Mouse (Mus musculus) CH12F3 (cell line): ENCODE measurements around the gene Gm498.

ENCODE experiments used
- in situ Hi-C: fragments of 300-500 bp; cut with MboI; formaldehyde crosslinking; loops from 2 replicates; pipeline ENCODE4 v1.14.3; 2020; ENCODE audit warnings: low sequenced_read_pairs

The Gm498 gene

DNA sequence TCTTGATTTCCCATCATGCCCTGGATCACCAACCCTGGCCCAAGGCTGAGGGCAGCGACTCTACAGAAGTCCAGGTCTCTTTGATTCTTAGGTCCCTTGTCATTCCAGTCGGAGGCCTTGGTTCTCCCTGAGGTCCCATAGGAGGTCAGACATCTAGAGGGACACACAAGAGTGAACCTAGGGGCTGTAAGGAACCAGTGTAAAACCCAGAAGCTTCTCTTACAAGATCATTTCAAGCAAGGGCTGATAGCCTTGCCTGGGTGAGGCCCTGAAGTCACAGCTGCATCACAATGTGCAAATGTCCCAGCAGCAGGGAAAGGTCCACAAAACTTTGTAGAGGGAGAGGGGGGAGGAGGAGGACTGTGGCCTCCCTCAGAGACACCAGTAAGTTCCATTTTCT lies at the start of gene Gm498:
Gene Gm498, plus strand, starts transcription at position 301 of the 400 bp plus-strand sequence.
- in situ Hi-C loops: no loop called here

DNA sequence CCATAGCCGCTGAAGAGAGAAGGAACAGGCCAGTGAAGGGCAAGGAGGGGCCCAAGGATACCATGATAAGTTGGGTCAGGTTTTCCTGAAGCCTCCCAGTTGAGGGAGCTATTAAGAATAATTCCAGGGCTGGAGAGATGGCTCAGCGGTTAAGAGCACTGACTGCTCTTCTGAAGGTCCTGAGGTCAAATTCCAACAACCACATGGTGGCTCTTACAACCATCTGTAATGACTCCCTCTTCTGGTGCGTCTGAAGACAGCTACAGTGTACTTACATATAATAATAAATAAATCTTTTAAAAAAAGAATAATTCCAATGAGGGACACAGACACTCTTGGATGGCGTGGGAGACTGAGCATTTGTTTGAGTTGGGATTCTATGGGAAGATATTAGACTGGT lies 47.4 kb upstream of the Gm498 start:
- in situ Hi-C loops: no loop called here

DNA sequence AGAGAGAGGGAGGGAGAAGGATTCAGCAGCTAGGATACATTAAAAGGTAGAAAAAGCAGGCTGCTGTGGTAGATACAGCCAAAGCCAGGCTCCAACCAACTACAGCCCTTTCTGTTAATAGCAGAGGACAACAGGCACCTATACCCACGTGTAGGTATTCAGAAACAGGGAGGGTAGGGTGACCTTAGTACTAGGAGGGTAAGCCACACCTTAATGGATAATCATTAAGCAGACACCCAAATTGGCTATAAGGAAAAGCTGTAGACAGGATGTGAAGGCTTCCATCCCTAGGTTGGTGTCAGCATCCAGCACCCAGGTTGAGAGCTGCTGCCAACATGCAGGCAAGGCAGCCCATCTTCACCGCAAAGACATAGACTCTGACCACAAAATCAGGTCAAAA lies 45.4 kb upstream of the Gm498 start:
- in situ Hi-C loops: no loop called here

DNA sequence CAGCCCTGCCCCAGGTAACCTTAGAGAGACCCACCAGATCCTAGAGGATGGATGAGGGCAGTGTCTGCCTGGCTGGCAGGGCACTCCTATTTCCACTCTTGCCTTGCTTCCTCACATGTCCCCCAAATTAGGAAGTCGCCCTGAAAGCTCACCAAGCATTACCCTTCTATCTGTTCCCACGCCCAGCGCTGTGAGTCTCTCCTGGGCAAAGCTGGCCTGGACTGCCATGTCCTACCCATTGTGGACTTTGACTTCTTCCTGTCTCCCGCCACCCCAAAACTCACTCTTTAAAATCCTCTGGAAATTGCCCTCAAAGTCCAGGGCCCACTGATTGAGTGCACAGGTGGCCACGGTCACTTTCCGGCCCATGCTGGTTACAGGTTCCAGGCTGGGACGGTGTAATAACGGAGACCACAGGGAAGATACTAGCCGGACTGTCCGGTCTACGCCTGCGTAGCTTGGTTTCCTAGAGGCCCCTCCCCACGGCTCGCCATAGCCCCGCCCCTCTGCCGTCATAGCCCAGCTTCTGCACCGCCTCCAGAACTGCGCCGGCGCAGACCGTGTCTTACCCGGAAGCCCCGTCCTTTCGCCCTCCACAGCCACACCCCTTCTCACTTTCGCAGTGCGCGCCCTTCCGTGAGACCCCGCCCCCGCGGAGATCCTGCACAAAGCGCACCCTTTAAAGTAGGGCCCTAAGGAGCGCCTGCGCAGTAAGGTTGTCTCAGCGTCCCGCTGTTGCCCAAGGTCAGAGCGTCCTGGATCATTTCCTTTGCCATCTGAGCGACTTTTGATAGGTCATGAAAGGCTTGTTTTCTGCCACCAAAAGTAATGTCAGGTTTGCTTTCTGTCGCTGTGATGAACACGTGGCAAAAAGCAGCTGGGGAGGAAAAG lies 44.0 kb upstream of the Gm498 start, which contains the start of the genes Nadsyn1 and Dhcr7:
Gene Nadsyn1, minus strand, starts transcription at position 475 of the 891 bp plus-strand sequence.
Gene Dhcr7, plus strand, starts transcription at position 771 of the 891 bp plus-strand sequence.
- in situ Hi-C loops: no loop called here

DNA sequence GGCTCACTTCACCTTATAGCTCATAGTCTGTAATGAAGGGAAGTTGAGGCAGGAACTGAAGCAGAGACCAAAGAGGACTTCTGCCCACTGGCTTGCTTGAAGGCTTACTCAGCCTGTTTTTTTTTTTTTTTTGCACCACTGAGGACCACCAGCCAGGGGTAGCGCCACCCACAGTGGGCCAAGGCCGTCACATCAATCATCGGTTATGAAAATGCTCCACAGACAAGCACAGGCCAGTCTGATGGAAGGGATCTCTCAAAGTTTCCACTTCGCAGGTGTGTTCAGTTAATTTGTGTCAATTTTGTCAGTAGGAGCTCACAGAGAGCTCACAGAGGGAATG lies 43.4 kb upstream of the Gm498 start:
- in situ Hi-C loops: no loop called here

DNA sequence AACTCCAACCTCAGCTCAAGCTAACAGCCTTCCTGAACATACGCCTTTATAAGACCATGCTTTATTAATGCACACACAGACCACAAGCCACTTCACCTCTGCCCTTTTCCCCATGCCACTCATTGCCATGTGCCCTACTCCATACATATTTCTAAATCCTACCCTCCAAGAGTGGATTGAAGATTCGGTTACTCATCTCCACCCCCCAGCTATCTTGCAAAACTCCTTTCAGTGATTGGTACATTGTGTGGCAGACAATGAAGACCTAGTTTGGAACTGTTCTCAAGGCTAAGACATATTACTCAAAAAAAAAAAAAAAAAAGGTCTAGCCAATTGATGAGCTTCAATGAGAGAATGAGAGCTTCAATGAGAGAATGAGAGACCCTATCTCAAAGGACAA lies 39.7 kb upstream of the Gm498 start:
- in situ Hi-C loops: no loop called here

DNA sequence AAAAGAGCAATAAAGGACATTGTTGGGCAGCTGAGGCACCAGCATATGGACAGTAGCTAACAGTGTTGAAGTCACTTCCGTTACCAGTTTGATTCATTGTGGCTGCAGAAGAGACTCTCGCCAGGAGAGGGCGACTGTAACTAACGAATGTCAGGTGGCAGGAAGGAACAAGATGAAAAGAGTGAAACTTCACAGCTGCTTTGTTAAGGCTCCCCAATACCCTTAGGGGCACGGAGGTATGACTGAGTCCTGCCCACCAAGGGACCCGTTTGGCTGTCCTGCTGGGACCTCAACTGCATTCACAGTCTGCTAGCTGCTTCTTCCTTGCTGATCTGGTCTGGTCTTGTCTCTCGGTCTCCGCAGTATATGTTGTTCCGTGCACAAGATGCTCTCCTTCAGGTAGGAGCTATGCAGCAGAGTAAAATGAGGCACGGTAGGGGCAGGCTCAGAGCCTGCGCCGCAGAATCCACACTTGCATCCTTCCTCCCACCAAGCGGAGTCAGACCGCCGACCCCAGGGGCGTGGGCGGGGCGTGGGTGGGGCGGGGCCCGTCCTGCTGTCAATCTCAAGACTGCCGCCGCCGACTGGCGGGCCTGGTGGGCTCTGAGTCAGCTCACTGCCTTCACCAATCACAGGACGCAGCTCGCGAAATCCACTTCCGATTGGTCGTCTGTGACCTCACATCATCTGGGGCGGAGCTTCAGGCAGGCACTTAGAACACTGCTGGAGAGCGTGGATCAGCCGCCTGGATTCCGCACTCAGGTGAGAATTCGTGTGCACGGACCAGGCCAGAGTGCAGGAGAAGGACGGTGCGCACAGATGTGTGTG lies 36.9 kb upstream of the Gm498 start:
- in situ Hi-C loops: loop anchor here (10.0 kb wide), 1 partner anchor 75 kb away; no protein-coding TSS in a partner anchor

DNA sequence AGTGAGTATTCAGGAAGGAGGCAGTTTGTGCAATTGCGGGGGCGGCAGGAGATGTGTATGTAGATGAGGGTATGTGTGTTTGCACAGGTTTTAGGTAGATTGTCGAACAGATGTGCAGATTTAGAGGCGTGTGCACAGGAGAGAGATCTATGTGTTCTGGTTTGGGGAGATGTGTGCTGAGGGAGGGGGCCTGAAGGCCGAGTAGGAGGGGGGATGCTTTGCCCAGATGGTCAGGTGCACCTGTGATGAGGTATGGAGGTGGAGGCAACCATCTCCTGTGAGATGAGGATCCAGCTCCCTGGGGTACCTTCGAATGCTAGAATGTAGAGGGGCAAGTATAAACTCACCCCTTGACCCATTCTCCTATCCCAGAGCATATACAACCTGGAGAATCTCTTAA lies 36.2 kb upstream of the Gm498 start:
- in situ Hi-C loops: loop anchor here (10.0 kb wide), 1 partner anchor 74 kb away; no protein-coding TSS in a partner anchor

DNA sequence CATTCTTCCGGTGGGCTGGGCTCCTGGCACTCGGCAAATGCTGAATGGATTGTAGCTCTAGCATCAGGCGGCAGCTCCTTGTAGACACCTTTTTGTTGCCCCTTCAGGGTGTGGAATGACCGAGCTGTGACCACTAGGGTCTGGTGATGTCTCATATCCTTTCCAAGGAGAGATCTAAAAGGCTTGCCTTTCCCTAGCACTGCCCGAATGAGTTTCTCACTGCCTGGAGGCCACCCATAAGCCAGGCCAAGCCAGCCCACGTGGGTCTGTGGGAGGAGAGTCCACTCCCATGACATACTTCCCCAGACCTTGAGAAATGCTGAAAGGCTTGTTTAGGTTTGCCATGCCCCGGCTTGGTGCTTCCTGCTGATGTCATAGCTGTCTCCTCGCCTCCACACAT lies 34.4 kb upstream of the Gm498 start:
- in situ Hi-C loops: loop anchor here (10.0 kb wide), 1 partner anchor 73 kb away; no protein-coding TSS in a partner anchor

DNA sequence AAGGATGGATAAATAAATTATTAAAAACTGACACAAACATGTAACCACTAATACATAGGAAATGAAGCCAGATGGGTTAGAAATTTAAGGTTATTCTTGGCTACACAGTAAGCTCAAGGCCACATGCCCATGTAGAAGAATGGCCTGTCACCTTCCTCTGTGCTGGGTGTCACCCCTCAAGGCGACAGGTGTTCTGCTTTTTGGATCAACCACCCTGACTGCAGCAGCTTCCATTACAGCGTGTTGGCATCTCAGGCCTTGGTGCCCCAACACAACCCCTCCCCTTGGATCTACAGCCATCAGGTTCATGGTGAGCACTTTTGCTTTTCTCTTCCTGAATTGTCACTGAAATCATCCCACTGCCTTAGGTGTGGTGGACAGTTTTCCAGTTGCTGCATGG lies 34.0 kb upstream of the Gm498 start:
- in situ Hi-C loops: loop anchor here (10.0 kb wide), 1 partner anchor 72 kb away; no protein-coding TSS in a partner anchor

DNA sequence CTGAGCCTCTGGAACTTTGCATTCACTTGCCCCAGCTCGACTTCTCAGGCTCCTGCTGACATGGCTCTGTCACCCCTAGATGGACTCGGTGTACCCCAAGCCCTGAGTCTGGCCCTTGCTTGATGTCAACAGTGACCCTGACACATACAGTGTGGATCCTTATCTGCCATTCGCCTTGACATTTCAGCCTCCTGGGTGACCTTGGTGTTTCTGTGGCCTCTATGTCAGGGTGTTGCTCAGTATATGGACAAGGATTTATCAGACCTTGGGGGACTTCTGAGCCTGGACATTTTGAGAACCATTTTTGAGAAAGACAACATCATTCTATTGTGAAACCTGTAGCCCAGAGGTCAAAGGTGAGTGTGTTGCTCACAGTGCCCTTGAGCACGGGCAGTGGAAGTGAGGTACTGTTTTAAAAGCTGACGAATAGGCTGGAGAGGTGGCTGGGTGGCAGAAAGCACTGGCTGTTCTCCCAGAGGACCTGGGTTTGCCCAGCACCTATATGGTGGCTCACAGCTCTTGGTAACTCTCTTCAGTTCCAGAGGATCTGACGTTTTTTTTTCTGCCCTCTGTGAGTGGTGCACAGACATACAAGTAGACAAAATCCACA lies 33.0 kb upstream of the Gm498 start:
- in situ Hi-C loops: loop anchor here (10.0 kb wide), 1 partner anchor 71 kb away; no protein-coding TSS in a partner anchor

DNA sequence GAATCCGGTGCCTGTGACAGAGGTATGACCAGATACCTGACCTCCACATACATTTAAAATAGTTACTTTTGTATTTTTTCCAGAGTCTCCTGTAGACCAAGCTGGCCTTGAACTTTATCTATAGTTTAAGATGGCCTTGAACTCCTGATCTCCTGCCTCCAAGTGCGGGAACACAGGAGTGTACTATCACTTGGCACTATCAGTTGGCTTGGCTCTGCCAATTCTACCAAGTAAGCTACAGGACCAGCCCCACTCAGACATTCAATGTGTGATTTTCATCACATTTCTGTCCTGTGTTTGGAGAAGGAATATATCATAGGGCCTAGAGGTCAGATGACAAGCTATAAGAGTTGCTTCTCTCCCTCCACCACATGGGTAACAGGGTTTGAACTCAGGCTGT lies 32.3 kb upstream of the Gm498 start:
- in situ Hi-C loops: loop anchor here (10.0 kb wide), 1 partner anchor 70 kb away; no protein-coding TSS in a partner anchor

DNA sequence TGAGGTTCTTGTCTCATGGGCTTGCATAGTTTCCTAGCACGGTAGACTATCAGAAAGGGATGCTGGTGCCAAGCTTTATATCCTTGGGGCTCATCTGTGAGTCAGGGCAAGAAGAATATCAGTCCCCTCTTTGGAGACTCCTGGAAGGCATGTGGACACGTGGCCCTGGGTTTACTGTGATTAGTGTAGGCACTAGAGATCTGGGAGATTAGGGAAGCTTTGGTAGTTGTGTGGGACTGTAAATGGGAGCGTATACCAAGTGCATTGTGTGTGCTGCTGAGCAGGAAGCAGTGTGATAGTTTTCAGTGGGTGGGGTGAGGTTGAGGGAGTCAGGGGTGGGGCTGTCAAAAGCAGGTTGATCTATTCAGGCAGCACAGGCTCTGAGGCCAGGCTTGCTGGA lies 31.7 kb upstream of the Gm498 start:
- in situ Hi-C loops: loop anchor here (10.0 kb wide), 1 partner anchor 70 kb away; no protein-coding TSS in a partner anchor

DNA sequence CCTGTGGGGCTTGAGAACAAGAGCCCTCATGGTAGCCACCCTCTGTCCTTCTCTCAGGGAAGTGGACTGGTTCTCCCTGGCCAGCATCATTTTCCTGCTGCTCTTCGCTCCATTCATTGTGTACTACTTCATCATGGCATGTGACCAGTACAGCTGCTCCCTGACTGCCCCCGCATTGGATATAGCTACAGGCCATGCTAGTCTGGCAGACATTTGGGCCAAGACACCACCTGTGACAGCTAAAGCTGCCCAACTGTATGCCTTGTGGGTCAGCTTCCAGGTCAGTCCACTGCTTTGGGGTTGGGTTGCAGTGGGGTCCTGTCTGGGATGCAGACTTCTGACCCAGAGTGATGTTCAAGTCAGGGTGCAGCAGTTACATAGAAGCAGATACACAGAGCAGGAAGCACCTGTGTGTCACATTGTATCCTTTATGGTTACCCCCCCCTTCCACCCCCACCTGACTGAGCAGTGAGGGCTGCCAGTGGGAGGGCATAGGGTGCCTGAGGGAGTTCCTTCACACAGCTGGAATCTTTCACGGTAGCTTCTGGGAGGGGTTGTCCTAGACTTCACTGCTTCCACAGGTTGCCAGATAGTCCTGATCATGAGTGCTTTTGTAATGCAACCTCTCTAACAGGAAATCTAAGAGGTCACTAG lies 28.8 kb upstream of the Gm498 start:
- in situ Hi-C loops: loop anchor here (10.0 kb wide), 1 partner anchor 67 kb away; no protein-coding TSS in a partner anchor

DNA sequence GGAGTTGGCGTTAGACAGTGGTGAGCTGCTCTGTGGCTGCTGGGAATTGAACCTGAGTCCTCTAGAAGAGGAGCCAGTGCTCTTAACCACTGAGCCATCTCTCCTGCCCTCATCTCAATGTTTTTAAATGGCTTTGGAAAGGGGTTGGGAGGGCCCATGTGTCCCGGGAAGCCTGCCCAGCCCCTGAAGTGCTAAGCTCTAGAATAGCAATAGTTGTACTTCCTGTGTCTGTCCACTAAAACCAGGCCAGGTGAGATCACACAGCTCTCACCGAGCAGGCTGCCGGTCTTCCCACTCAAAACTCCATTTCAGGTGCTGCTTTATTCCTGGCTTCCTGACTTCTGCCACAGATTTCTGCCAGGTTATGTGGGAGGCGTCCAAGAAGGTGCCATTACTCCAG lies 26.5 kb upstream of the Gm498 start:
- in situ Hi-C loops: no loop called here

DNA sequence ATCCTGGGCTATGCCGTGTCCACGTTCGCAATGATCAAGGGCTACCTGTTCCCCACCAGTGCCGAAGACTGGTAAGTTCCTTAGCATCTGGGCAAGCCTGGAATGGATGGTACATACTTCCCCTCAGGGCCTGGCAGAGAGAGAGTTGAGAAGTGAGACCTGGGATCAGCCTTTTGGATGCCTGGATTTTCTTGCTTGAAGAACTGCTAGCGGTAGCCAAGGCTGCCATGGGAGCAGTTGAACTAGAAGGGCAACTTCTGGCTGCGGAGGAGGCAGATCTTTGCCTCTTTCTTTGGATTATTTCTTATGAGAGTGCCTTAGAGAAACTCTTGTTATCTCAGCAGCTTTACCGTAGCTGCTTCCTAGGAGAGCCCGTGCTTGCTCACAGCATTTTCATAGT lies 25.3 kb upstream of the Gm498 start:
- in situ Hi-C loops: no loop called here

DNA sequence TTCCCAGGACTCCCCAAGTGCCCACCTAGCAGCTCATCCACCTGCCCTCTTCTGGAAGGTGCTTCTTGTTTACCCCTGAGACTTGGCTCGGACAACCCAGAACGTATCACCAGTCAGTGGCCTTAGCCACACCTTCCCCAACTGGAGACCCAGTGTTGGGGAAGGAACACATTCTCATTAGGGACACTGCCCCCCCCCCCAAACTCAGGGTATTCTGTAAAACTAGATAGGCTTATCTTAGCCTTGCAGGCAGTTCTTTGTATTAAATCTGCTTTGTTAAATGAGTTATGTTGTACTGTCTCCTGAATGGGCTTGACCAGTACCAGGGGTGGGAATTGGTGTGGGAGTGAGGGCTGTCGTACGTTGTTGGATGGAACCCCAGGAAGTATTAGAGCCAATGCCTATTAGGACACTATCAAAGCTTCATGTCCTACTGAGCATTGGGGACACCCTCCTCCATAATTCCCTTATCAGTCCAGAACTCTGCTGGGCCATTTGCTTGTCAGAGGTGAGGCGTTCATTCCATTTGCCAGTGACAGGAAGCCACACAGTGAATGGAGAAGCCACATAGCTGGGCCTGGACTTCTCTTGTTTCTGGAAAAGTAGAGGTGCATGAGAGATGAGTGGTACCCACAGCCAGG lies 18.4 kb upstream of the Gm498 start:
- in situ Hi-C loops: no loop called here

DNA sequence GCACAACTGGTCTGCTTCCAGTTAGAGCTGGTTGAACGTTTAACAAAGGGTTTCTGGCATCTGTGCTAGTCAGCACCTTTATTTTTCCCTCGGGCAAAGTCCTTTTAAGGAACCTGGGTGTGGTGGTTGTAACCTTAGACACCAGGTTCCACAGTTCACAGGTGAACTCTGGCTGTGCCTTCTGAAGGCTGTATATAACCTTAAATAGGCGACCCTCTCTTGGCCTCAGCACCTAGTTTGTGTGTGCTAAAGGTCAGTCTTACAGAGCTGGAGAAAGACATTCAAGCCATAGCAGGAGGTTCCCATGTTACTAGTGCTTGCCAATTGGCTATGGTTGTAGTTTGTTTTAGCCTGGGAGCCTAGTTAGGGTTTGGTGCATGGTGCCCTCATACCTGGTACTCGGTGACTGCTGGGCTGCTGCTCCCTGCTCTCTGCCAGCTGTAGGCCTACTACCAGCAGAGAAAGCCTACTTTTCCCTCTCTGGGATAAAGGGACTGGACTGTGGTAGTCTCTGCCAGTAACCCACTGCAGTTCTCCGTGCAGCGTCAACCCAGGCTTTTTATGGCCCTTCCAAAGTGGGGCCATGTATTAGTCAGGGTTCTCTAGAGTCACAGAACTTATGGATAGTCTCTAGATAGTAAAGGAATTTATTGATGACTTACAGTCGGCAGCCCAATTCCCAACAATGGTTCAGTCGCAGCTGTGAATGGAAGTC lies 17.7 kb upstream of the Gm498 start:
- in situ Hi-C loops: no loop called here

DNA sequence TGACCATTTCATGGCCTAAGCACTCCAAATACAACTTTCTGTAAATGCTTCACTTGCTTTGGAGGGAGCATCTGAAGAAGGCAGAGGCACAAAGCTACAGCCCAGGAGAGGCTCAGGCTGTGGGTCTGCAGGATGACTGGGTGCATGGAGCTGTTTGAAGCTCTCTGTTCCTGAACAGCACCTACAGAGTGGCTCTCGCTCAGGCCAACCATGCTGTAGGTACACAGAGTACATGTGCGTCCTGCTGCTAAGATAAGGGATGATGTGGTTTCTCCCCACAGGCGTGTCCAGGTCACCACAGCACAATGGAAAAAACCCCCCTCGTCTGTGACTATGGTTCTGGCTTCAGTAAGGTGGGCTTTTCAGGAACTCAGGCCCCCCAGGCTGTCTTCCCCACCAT lies 2.2 kb downstream of the Gm498 start:
- in situ Hi-C loops: no loop called here
